Mouse (Mus musculus) heart, embryonic 14.5 days (tissue): ENCODE results near the gene Fermt1. TPM values are rescaled to one million over a fixed set of nuclear protein-coding genes. Genes with fewer than 3 reads are reported as not detected.

Experiments
- ATAC-seq: fragments of 200-750 bp; cut with Nextera tagmentation; 2 replicates; pipeline ENCODE4 v1.8.0; 2017; ENCODE audit warnings: low read depth, moderate TSS enrichment; ENCODE audit not compliant: insufficient number of reproducible peaks, insufficient read depth, low FRiP score
- H3K27ac ChIP-seq, 2 experiments: fragments of 200-500 bp in 1 of 2; fragments of 300-500 bp in 1 of 2; sonication (generic) in 1 of 2; replicated peaks in 1 of 2; 2 replicates each; pipeline ENCODE4 v1.5.1; 2012 to 2014; ENCODE audit warnings: low read depth in 2 of 2, low read length in 2 of 2, control low read depth in 1 of 2, mild to moderate bottlenecking in 1 of 2, mixed read lengths in 1 of 2; ENCODE audit not compliant: control insufficient read depth in 1 of 2, insufficient read depth in 1 of 2
- H3K27me3 ChIP-seq: fragments of 300-500 bp; sonication (generic); 2 replicates; pipeline ENCODE4 v1.6.1; 2014; ENCODE audit warnings: mild to moderate bottlenecking, low read length, control low read depth; ENCODE audit not compliant: control insufficient read depth, insufficient read depth
- H3K36me3 ChIP-seq: fragments of 300-500 bp; sonication (generic); 2 replicates; pipeline ENCODE4 v1.6.1; 2014; ENCODE audit warnings: mild to moderate bottlenecking, control low read depth, low read length, mixed read lengths; ENCODE audit not compliant: control insufficient read depth, insufficient read depth
- H3K4me1 ChIP-seq, 2 experiments: fragments of 200-500 bp in 1 of 2; fragments of 300-500 bp in 1 of 2; sonication (generic) in 1 of 2; 2 replicates each; pipeline ENCODE4 v1.6.1; 2012 to 2014; ENCODE audit warnings: low read length in 2 of 2, control low read depth in 1 of 2, mixed read lengths in 1 of 2; ENCODE audit not compliant: control insufficient read depth in 2 of 2, insufficient read depth in 2 of 2
- H3K4me2 ChIP-seq: fragments of 300-500 bp; sonication (generic); 2 replicates; pipeline ENCODE4 v1.6.1; 2014; ENCODE audit warnings: mild to moderate bottlenecking, low read length
- H3K4me3 ChIP-seq, 2 experiments: fragments of 200-500 bp in 1 of 2; fragments of 300-500 bp in 1 of 2; sonication (generic) in 1 of 2; 2 replicates each; pipeline ENCODE4 v1.5.1; 2012 to 2014; ENCODE audit warnings: low read length in 2 of 2, mild to moderate bottlenecking in 2 of 2, control low read depth in 1 of 2, low read depth in 1 of 2, moderate library complexity in 1 of 2; ENCODE audit not compliant: control insufficient read depth in 1 of 2, insufficient read depth in 1 of 2
- H3K9ac ChIP-seq: fragments of 300-500 bp; sonication (generic); 2 replicates; pipeline ENCODE4 v1.6.1; 2014; ENCODE audit warnings: mild to moderate bottlenecking, low read length
- H3K9me3 ChIP-seq: fragments of 300-500 bp; sonication (generic); 2 replicates; pipeline ENCODE4 v1.6.1; 2016; ENCODE audit warnings: low read length, control low read depth; ENCODE audit not compliant: control insufficient read depth
- WGBS: fragments of 180-500 bp; shearing (Covaris S2); extraction: QIAGEN DNeasy Blood & Tissue Kit; methylation state at CpG from one replicate; pipeline ENCODE4 v1.1.7; 2014; 5-methylcytosine and 5-hydroxymethylcytosine counted together
- polyA plus RNA-seq: library from polyadenylated mRNA; unstranded; fragments of >200 nt; fragmentation: Nextera tagmentation; extraction: Ambion mirVana; gene quantifications from 2 replicates; pipeline ENCODE4 v1.2.1, GENCODE M21; 2014

Fermt1 gene
- polyA plus RNA-seq, 1 experiment from 2014 or later: not detected

GRCm38 (mm10) chr2:132870286-132870685, 75.4 kb downstream of the Fermt1 start:
- H3K4me3 ChIP-seq: no peak overlapping the region
- H3K4me2 ChIP-seq: no peak overlapping the region
- ATAC-seq: no peak
- no peaks in the 10 kb centered on the region for H3K27me3 ChIP-seq
- H3K9me3 ChIP-seq: no peaks in the 10 kb centered on the region
- WGBS: 67% methylated on average over 4 of the region's 4 CpGs
- H3K27ac ChIP-seq: no peak overlapping the region
- peaks cover 15% of the 10 kb centered on the region for H3K36me3 ChIP-seq
- H3K4me1 ChIP-seq: no peaks in the 10 kb centered on the region
- no peak overlapping the region for H3K9ac ChIP-seq

- Histone ChIP-seq H3K9me3 (no peaks in the 10 kb centered on the region), H3K27me3 (no peaks in the 10 kb centered on the region), H3K4me3 (no peak overlapping the region), H3K27ac (no peak overlapping the region), H3K36me3 (peaks cover 20% of the 10 kb centered on the region), H3K4me1 (no peaks in the 10 kb centered on the region), H3K9ac (no peak overlapping the region), H3K4me2 (no peak overlapping the region)
- 77% methylated on average over 5 of the region's 5 CpGs for whole genome bisulfite sequencing
- ATAC-seq: no peak
These were observed 76.0 kb downstream of the Fermt1 start for GRCm38 (mm10) chr2:132869682-132870081.

GRCm38 (mm10) chr2:132867521-132867920, 78.2 kb downstream of the Fermt1 start:
- no peaks in the 10 kb centered on the region for H3K27me3 ChIP-seq
- H3K36me3 ChIP-seq: peaks cover 29% of the 10 kb centered on the region
- H3K4me3 ChIP-seq: no peak overlapping the region
- H3K4me1 ChIP-seq: no peaks in the 10 kb centered on the region
- no peak for ATAC-seq
- 71% methylated on average over 5 of the region's 5 CpGs for WGBS
- no peak overlapping the region for H3K27ac ChIP-seq
- H3K9ac ChIP-seq: no peak overlapping the region
- no peaks in the 10 kb centered on the region for H3K9me3 ChIP-seq
- no peak overlapping the region for H3K4me2 ChIP-seq

GRCm38 (mm10) chr2:132863325-132863724, 82.4 kb downstream of the Fermt1 start:
- H3K27me3 ChIP-seq: no peaks in the 10 kb centered on the region
- H3K4me1 ChIP-seq: 0 out of 4 replicates have a peak, but pooled peaks cover 0 to 4% of the 10 kb centered on the region in 2 experiments
- 97% methylated on average over 2 of the region's 2 CpGs for WGBS

GRCm38 (mm10) chr2:132861456-132861855, 84.2 kb downstream of the Fermt1 start:
- Histone ChIP-seq H3K9ac (no peak overlapping the region), H3K4me2 (no peak overlapping the region), H3K36me3 (peaks cover 23% of the 10 kb centered on the region), H3K4me3 (no peak overlapping the region), H3K27me3 (no peaks in the 10 kb centered on the region), H3K27ac (no peak overlapping the region), H3K9me3 (no peaks in the 10 kb centered on the region), H3K4me1 (peaks cover 0 to 5% of the 10 kb centered on the region in 2 experiments; a peak in 1 of 4 replicates)
- WGBS: 80% methylated on average over 2 of the region's 2 CpGs
- no peak for ATAC-seq

More at GRCm38 (mm10) chr2:132863325-132863724, 82.4 kb downstream of the Fermt1 start:
- H3K9ac ChIP-seq: no peak overlapping the region
- no peak overlapping the region for H3K4me3 ChIP-seq
- H3K4me2 ChIP-seq: no peak overlapping the region
- H3K9me3 ChIP-seq: no peaks in the 10 kb centered on the region
- no peak overlapping the region for H3K27ac ChIP-seq
- no peak for ATAC-seq
- peaks cover 29% of the 10 kb centered on the region for H3K36me3 ChIP-seq

- peaks cover 0 to 7% of the 10 kb centered on the region in 2 experiments; a peak in 1 of 4 replicates for H3K4me1 ChIP-seq
- no peaks in the 10 kb centered on the region for H3K9me3 ChIP-seq
- no peak overlapping the region for H3K9ac ChIP-seq
- no peak overlapping the region for H3K27ac ChIP-seq
- H3K36me3 ChIP-seq: peaks cover 15% of the 10 kb centered on the region
- no peak for ATAC-seq
- H3K4me2 ChIP-seq: no peak overlapping the region
- H3K27me3 ChIP-seq: no peaks in the 10 kb centered on the region
- no peak overlapping the region for H3K4me3 ChIP-seq
These were observed 85.3 kb downstream of the Fermt1 start for GRCm38 (mm10) chr2:132860435-132860834.

- Histone ChIP-seq H3K4me1 (peaks cover 0 to 4% of the 10 kb centered on the region in 2 experiments; a peak in 1 of 4 replicates), H3K9ac (no peak overlapping the region), H3K4me2 (no peak overlapping the region), H3K4me3 (no peak overlapping the region), H3K27me3 (no peaks in the 10 kb centered on the region), H3K9me3 (no peaks in the 10 kb centered on the region), H3K36me3 (peaks cover 17% of the 10 kb centered on the region; the same call in 1 of the 2 replicates), H3K27ac (no peak overlapping the region)
- ATAC-seq: no peak
- 57% methylated on average over 5 of the region's 5 CpGs for WGBS
These were observed 89.4 kb downstream of the Fermt1 start for GRCm38 (mm10) chr2:132856333-132856732.
